Mouse (Mus musculus) cerebellum, postnatal 14 days (tissue): ENCODE results near the gene Borcs5.
A peak's percentile ranks its signal among the peaks of the same experiment; 100 is the strongest.
"Not testable (repeated sequence)": the region's sequence is repeated elsewhere in the genome, so short reads cannot be mapped to it uniquely, and the experiment has no call there.

Experiments used
- DNase-seq, 2 experiments: peaks; one replicate each; pipeline ENCODE4 v3.0.0; 2021; ENCODE audit warnings: mixed read lengths in 2 of 2

Borcs5 gene

DNA sequence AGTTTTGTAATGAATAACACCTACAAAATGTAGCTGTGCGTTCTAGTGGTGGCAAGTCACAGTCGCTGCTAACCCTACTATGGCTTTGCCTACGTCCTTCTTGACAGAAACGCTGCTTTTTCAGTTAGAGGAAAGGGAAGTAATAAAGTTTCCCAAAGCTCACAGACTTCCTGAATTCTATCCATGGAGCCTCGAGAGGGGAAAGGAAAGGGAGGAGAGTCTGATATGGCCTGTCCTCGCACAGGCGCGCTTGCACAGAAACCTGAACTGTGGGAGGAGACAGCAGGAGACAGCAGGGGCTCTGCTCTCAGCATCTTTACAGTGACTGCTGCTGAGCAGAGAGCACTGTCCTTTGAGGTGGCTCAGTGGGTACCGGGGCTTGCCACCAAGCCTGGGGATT is 8.9 kb upstream of the Borcs5 start:
- DNase-seq, result no peak

DNA sequence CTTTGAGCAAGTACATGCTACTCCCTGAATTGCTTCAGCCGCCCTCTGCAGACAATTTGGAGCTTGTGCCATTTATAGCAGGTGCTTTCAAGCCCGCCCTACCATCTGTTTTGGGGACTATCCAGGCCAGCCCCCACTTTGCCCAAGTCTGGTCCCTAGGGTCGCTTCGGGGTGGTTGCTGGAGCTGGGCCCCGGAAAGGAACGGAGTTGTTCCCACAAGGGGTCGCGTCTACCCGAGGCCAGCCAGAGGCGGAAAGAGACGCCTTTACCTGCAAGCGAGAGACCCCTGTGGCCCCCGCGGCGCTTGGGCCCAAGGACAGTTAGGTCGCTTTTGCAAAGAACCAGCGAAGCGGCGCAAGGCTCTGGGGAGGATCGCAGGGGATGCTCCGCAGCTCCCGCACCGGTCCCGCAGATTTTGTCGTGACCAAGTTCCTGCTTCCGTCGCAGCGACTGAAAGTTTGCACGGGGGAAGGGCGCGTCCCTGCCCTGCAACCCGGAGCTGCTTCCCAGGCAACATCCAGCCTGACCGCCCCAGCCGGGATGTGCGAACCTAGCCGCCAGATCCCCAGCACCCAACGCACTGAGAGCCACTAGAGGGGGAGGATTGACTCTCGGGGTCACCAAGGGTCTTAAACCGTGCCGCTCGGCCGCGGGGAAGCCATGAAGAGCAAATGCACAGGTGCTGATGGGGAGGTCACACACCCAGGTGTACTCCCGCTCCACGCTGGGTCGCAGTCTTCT is 7.2 kb upstream of the Borcs5 start, which contains the start of gene Mansc1:
Gene Mansc1, minus strand, starts transcription at position 542 of the 741 bp plus-strand sequence.
- DNase-seq, result peak; percentile 71 to 76

DNA sequence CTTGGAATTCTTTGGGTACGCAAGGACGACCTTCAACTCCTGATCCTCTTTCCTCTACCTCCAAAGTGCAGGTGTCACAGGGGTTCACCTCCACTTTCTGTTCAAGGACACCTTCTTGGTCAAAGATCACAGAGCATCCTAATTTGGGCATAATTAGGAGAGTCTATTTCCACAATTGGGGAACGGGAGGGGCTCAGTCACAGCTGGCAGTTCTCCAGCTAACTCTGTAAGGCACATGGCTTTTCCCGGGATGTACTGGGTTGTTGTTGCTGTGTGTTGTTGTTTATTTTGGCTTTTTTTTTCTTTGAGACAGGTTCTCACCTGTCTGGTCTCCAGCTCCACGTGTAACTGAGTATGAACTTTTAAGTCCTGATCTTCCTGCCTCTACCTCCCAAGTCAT is 6.6 kb upstream of the Borcs5 start:
- DNase-seq, result peak; percentile 28 to 37

DNA sequence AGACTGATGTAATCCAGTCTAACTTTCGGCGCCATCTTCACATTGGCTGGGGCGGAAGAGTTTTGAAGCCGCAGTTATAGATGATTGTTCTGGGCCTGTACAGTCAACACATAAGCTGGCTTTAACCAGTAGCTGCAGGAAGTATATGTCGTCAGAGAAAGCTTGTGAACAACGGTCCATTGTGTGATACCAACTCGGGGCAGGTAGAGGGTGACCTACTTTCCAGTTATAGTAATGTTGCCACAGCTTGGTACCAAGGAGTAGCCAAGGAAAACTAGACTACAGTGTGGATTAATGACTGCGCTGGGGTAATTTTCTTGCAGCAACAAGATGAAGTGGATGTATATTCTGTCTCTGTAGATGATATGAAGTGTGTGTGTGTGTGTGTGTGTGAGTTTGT is 5.8 kb upstream of the Borcs5 start:
- no peak for DNase-seq

DNA sequence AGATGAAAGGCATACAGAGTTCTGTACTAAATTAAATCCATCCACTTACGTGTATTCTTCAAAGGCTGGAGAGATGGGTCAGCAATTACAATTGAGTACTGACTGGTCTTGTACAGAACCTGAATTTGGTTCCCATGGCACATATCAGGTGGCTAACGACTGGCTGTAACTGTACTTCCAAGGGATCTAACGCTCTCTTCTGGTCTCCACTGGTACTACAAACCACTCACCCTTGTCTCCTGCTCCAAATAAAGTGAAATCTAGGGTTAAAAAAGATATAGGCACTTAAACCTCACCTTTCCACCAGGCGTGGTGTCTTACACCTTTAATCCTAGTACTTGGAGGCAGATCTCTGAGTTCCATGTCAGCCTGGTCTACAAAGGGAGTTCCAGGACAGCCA is 2.8 kb upstream of the Borcs5 start:
- no peak for DNase-seq

DNA sequence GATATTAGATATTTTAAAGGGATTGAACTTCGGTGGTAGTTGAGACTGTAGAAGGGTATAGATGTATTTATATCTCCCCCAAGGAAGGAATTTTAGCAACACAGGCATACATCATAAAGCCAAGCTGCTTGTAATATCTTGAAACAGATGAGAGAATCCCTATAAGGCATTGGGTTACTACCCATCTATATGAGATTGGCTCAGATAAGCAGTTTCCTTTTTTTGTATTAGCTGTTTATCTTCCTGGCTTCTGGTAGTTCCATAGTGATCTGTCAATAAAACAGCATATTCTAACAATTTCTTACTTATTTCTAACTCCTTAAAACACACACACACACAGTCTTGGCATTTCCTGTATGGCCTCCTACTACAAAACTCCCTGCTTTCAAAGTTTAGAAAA is 590 bp downstream of the Borcs5 start:
- DNase-seq, result no peak

DNA sequence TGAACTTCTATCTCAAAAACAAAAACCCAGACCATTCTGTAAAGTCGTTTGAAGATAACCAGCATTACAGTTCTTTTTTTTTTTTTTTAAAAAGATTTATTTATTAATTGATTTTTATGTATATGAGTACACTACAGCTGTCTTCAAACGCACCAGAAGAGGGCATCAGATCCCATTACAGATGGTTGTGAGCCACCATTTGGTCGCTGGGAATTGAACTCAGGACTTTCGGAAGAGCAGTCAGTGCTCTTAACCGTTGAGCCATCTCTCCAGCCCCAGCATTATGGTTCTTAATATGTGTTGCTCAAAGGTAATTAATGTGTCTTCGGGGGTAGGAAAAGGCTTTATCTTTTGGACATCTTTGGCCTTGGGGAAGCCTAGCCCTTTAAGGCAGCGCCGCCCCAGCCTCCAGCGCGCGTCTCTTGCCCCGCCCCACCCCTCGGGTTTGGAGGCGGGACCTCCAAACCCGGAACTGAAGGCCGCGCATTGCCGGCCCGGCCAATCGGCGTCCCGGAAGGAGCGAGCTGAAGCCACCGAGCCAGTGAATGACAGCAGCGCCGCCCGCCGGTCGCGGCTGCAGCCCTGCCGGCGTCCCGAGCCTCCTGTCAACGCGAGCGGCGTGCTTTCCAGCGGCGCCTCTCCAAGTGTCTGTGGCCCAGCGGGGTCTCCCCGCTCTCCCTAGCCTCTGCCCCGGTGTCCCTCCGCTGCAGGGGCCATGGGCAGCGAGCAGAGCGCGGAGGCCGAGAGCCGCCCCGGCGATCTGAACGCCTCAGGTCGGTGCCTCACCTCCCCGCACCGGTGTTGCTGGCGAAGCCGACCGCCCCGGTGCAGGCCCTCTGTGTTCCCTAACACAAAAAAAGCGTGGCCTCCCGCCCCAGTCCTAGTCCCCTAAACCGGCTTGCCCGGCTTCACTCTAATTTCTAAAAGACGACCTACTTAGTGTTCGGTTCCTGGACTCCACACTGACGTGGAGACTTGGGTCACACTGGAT is 1.5 kb downstream of the Borcs5 start:
- peak; percentile 96 for DNase-seq

DNA sequence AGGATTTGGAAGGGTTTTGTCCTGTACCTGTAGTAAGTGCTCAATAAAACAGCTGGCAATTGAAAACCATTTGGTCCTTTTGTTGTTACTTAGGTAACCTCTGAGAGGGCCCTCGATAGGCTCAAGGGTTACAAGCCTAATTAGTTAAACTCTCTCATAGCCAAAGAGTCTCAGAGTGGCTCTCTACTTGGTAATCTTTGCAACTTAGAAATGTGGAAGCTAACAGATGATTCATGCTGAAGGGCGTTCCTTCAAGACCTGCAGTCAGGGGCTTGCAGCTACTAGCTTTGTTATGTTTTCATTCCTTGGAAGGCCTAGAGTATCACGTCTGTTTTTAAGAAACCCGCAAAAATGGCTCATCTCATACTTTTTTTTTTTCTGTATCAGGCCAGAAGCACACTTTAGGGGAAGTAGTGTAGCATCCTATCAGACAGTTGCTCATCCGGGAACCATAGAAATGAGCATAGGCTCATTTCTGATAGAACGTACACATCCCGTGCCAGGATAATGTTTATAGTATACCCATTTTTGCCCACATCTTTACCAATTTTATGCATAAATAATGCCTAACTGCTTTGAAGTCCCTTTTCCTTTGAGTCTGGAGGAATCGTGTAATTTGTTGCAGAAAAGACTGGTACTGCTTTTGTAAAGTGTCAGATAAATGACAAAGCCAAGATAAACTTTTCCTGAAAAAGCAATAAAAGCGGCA is 2.6 kb downstream of the Borcs5 start:
- DNase-seq, result no peak

DNA sequence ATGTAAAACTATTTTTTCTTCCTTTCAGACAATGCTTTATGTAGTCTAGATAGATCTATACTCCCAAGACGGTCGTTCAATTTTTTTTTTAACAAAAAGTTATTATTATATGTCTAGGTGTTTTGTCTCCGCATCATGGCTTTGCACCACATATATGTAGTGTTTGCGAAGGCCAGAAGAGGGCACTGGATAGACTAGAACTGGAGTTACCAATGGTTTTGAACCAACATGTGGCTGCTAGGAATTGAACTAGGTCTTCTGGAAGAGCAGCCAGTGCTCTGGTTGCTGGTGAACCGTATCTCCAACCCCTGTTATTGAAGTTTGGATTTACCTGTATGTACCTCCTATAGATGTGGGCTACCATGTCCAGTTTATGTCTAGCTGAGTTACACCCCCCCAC is 4.0 kb downstream of the Borcs5 start:
- DNase-seq, result no peak

DNA sequence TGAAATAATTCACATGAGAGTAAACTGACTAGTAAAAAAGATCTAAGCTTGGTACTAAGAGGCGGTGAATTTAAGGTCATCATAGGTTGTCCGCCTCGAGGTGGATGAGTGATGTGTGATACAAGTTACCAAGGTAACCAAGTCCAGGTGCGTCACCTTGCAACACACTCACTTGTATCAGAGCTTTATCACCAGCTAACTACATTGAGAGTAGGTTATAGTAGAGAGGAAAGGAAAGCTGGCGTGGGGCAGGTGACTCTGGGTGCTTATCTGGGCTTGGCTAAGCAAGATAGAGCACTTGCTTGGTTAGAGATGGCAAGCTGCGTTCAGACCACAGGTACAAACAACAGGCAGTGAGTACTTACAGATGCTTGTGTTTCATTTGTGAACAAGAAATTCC is 7.5 kb downstream of the Borcs5 start:
- DNase-seq, result no peak

DNA sequence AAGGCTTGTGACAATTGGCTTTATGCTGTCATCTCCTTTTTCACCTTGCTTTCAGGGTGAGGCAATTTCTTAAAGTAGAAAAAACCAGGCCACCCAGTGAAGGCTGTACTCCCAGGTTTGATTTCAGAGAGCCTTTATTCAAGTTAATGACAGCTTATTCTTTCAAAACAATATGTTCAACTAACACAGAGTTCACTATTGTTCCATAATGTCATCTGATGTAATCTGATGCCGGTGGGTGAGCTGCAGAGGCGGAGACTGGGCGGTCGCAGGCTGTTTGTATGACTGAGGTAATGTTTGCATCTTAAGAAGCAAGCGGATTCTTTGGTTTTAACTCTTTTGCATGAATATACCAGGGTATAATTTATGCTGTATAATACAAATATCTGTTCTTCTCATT is 8.3 kb downstream of the Borcs5 start:
- DNase-seq, result no peak

DNA sequence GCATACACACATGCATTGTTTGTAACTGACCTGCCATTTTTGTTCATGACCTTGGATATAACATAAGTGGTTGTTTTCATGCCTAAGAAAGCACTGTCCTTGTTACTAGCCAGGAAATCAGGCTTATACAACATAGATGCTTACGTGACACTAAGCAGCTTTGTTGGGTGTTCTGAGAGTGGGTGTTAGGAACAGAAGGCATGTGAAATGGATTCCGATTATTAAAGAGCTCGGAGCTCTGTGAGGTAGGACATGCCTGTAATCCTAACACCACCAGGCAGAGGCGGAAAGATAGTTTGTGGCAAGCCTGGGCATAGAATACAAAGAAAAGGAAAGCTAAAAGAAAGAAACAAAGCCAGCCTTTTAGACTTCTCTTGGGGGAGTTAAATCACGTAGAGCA is 9.0 kb downstream of the Borcs5 start:
- no peak for DNase-seq

DNA sequence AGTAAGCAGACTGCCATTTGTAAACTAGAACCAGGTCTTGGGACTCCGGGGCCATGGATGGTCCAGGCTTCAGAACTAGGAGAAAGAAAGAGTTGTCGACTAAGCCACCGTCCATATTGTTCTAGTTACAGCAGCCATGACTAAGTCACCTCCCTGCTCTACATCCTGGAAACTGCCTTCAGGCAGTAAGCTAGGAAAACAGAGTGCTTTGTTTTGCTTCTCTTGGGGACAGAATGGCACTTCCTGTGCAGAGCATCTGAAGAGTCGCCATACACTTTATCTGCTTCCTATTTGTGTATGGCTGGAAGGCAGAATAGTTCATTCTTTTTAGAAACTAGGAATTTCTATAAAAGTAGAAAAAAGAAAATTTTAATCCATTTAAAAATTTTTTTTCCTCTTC is 17.2 kb downstream of the Borcs5 start:
- no peak for DNase-seq

DNA sequence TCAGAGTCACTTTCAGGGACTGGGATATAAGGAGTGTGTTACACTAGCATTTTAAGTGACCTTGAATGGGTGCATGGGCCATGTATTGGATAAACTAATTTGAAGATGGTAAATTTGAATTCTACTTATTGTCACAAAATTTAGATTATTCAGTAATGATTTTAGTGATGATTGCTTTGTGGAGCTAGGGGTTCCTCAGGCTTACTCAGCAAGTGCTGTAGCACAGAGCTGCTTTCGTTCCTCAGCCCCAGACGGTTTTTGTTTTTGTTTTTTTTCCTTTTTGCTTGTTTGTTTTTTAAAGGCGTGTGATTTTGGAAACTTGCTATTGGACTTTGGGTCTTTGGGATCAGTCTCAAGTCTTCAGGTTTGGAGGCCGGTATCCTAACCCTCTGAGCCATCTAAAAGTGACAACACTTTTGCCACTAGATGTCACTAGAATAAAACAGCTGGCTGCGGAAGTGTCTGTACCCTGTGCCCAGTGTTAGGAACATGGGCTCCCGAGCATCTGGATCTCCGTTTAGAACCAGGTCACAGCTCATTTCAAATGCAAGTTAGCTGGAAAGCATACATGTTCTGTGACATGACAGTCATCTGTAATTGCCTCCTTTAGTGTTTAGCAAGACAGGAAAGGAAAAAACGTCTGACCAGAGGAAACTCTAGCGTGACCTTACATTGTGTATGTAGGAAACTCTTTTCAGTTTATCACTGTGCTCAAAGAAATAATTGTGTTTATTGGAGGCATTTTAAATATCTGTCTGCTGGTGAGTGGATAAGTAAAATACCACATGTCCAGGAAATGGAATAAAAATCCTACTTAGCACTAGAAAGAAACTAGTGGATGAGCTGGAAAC is 20.0 kb downstream of the Borcs5 start:
- peak; percentile 48 to 70 for DNase-seq

DNA sequence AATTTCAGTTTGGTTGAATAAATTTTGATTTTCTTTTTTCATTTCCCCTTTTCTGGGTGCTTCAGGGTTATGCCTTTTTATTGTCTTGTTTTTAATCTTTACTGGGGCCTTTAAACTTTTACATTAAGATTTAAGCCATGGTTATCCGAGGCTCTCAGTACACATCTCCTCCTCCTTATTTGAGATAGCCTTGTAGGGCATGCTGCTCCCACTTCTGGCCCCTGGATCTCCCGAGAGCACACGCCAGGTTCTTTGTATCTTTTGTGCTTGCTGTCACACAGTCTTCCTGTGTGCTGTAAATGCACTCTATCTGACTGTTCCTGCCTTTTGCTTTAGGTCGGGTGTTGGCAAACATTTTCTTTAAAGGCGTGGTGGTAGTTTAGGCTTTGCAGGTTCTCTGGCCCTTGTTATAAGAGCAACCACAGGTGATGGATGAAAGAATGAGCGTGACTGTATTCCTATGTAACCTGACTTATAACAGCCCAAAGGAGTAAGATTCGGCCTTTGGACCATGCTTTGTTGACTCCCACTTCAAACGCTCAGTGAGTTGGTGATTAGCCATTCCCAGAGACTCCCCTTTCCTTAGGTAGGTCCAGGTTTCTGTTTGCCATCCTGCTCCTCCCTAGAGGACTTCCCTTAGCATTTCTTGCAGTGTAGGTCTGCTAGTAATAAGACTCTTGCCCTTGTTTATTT is 21.6 kb downstream of the Borcs5 start:
- no peak for DNase-seq

DNA sequence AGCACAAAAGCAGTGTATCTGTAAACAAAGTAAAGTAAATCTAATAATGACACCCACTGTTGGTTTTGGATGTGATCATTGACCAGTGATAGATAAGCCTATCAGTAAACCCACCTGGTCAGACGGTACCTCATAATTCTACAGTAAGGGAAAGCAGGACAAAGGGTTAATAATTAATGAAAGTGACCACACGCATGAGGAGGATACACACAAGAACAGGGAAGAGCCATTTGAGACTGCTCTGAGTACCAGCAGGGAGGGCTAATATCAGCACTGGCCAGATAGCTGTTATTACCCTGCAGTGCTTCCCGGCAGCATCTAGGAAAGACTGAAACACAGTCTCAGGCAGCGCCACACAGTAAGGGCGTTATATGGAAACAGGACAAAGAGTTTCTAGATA is 25.3 kb downstream of the Borcs5 start:
- no peak for DNase-seq

DNA sequence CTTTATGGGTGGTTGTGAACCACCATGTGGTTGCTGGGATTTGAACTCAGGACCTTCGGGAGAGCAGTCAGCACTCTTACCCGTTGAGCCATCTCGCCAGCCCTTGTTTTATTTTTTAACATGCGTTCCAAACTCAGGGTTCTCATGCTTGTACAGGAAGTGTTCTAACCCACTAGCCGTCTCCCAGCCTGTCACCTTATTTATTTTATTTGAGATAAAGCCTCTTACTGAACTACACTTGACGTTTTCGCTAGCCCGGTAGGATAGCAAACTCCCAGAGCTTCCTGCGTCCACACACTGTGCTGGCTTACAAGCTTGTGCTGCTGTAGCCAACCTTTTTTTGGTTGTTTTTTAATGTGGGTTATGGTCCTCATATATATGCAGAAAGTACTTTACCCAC is 26.5 kb downstream of the Borcs5 start:
- no peak for DNase-seq

DNA sequence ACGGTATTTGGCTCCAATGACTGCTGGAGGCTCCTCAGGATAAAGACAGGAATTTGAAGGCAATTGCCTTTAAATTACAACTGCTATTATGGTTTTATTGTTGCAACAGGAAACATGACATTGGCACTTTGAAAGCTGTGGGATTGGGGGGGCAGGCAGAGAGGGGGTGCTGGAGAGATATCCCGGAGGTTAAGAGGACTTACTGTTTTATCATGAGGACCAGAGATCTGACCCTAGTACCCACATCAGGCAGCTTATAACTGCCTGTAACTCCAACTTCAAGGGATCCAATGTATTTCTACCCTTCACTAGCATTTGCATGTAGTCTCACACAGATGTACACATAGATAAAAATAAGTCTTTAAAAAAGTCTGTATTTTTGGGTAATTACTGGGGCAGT is 29.2 kb downstream of the Borcs5 start:
- DNase-seq, result no peak

DNA sequence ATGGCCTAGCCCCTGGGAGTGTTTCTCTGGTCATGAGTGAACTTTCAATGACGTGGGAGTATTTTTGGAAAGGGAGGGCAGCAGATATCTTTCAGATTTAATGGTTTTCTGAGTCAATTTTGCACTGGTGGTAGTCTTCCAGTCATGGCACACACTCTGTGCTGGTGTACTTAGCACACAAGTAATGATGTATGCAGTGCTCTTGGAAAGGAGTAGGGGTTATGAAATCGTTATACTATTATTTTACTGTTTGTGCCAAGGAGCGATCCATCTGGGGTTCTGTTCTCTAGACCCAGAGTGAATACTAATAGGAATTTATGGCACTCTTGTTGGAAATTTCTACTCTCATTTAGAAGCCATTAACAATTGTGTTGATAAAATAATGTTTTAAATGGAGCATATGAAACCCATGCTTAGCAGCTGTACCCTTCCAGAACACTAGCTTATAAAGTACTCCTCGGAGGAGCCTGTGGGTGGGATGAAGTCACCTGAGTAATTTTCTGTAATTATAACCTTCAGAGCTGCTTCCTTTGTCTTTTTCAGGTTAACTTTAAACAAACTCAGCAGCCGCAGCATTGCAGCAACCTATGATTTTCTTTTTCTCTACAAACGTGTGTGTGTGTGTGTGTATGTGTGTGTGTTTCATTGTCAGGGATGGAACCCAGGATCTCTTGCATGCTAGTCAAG is 30.0 kb downstream of the Borcs5 start:
- no peak for DNase-seq

DNA sequence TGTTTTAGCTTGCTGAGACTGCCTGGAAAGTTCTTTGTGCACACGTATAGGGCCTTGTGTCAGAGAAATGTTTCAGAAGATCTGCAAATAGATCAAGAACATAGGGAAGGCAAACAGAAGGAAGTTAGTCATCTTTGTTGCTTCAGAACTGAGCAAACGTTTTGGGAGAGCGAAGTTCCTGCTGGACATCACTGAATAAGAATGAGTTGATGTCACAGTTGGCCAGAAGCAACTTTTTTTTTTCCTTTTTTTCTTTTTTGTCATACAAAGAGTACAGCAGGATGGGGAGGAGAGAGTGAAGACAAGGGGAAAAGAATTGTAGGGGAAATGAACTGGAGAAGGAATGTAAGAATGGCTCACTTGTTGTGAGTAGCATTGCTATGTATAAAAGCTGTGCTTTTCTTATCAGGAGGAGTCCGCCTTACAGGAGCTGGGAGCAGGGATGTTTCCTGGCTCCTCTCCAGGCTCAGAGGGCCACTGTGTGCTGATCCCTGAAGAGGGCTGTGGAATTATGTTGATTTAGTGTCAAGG is 31.6 kb downstream of the Borcs5 start:
- no peak for DNase-seq

DNA sequence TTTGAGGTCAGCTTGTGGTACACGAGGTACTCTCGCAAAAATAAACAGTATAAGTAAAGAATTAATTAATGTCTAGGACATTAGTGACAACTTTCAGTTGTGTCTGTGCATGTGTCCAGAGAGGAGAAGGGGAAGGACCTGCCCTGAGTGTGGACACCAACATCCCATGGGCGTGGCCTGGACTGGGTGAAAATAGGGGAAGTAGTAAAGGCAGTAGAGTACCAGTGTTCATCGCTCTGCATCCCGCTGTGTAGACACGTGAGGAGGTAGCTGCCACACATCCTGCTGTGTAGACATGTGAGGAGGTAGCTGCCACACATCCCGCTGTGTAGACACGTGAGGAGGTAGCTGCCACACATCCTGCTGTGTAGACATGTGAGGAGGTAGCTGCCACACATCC is 34.4 kb downstream of the Borcs5 start:
- DNase-seq, result not testable (repeated sequence)
